Mouse (Mus musculus) G1E (cell line): ENCODE results near the gene Ipo9.

ENCODE experiments used
- CTCF ChIP-seq: IDR thresholded peaks from 2 replicates; pipeline ENCODE4 v1.5.1; 2012; ENCODE audit warnings: low read depth, low read length, inconsistent platforms, mixed read lengths
- POLR2AphosphoS5 ChIP-seq: IDR thresholded peaks from 2 replicates; pipeline ENCODE4 v1.6.1; 2012; ENCODE audit warnings: low read depth, low read length, inconsistent platforms; ENCODE audit not compliant: insufficient replicate concordance

- TF ChIP-seq POLR2AphosphoS5 = no peak
- no peak for TF ChIP-seq CTCF
These were observed 68.2 kb downstream of the Ipo9 start for GRCm38 (mm10) chr1:135362115-135362514.
